Mouse (Mus musculus) MEL (cell line): Measurements from ENCODE around the gene Krt82.

Experiments
- CTCF ChIP-seq, 3 experiments: IDR thresholded peaks in 2 of 3; conservative IDR thresholded peaks in 1 of 3; 2 replicates each; pipeline ENCODE4 v1.5.1; 2011 to 2012; ENCODE audit warnings: low read length in 3 of 3, low read depth in 2 of 3, mild to moderate bottlenecking in 2 of 3, improper control_type of control experiment in 1 of 3, inconsistent platforms in 1 of 3, mixed read lengths in 1 of 3, moderate library complexity in 1 of 3; ENCODE audit not compliant: control insufficient read depth in 1 of 3, insufficient read depth in 1 of 3, poor library complexity in 1 of 3, severe bottlenecking in 1 of 3
- GATA1 ChIP-seq: IDR thresholded peaks from 2 replicates; pipeline ENCODE4 v1.6.1; 2011; ENCODE audit warnings: low read depth, low read length, improper control_type of control experiment
- MAZ ChIP-seq: IDR thresholded peaks from 2 replicates; pipeline ENCODE4 v1.6.1; 2012; ENCODE audit warnings: low read depth, mild to moderate bottlenecking, inconsistent platforms, low read length, improper control_type of control experiment
- NELFE ChIP-seq: IDR thresholded peaks from 2 replicates; pipeline ENCODE4 v1.6.1; 2011; ENCODE audit warnings: low read depth, low read length, improper control_type of control experiment
- SIN3A ChIP-seq: IDR thresholded peaks from 2 replicates; pipeline ENCODE4 v1.6.1; 2012; ENCODE audit warnings: low read length, improper control_type of control experiment, inconsistent platforms
- TAL1 ChIP-seq: IDR thresholded peaks from 2 replicates; pipeline ENCODE4 v1.6.1; 2012; ENCODE audit warnings: mild to moderate bottlenecking, inconsistent platforms, low read length, moderate library complexity, mixed read lengths

DNA sequence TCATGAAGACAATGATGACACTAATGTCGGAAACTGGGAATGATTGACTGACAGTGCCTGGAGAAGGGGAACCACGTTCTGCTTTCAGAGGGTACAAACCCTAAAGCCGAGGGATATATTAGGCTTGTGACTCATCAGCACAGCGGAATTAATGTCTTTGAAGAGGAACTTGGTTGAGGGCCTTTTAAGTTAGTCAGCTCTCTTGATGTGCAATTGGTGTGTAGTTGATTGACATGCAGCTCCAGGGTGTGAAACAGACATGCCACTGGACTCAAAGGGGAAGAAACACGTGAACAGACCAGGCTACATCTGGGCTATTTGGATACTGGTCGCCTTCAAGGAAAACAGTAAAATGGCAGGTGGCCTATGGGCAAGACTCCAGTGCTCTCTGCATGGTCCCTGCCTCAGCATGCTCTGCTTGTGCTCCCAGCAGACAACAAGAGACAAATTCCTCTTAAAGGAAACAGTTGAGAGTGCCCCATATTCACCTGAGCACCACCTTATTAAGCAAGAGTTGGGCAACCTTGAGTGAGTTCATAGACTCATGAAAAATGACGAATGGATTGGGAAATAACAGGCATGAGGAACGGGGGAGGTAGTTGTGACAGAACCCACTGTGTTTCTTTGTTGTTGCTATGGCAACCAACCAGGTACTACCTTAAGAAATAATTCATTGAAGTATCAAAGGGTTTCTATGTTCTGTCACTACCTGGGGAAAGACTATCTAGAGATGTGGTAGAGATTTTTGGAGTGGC lies 32.9 kb upstream of the Krt82 start:
- no peak for TF ChIP-seq SIN3A
- TF ChIP-seq NELFE, result no peak
- no peak for TF ChIP-seq TAL1
- TF ChIP-seq CTCF (IDR thresholded peaks at IDR 0.05 in 2 of 3, conservative IDR thresholded peaks at IDR 0.05 in 1 of 3; ENCODE audit: control insufficient read depth in 1 of 3, insufficient read depth in 1 of 3, low read depth in 2 of 3, low read length in 3 of 3, poor library complexity in 1 of 3, severe bottlenecking in 1 of 3), result no peak
- TF ChIP-seq GATA1, result no peak
- no peak for TF ChIP-seq MAZ
